Mouse (Mus musculus): ENCODE data around the gene Erbb4. TPM values are rescaled to one million over a fixed set of nuclear protein-coding genes. Genes with fewer than 3 reads are reported as not detected.

Gene Erbb4
- polyA plus RNA-seq, 1 experiment from 2014 or later = 0.07 TPM

GRCm38 (mm10) chr1:68666831-68667601, 440.8 kb downstream of the Erbb4 start:
- no peak overlapping the region for H3K4me2 ChIP-seq
- WGBS (ENCODE audit: insufficient replicate concordance) = 70% methylated on average over 10 of the region's 10 CpGs
- no peaks in the 10 kb centered on the region for H3K36me3 ChIP-seq
- H3K27ac ChIP-seq = no peak overlapping the region
- H3K4me3 ChIP-seq = no peak overlapping the region
- ATAC-seq = no peak
- H3K9me3 ChIP-seq (replicated peaks) = no peaks in the 10 kb centered on the region
- H3K4me1 ChIP-seq = no peaks in the 10 kb centered on the region
- no peak overlapping the region for H3K9ac ChIP-seq
- H3K27me3 ChIP-seq (replicated peaks) = no peaks in the 10 kb centered on the region

GRCm38 (mm10) chr1:68590475-68590874, 517.4 kb downstream of the Erbb4 start:
- 0 out of 2 replicates have a peak, but pooled peaks cover 3% of the 10 kb centered on the region for H3K4me1 ChIP-seq
- H3K4me2 ChIP-seq = no peak overlapping the region
- H3K9ac ChIP-seq = no peak overlapping the region
- WGBS (ENCODE audit: insufficient replicate concordance) = 34% methylated on average over 3 of the region's 3 CpGs
- no peak overlapping the region for H3K4me3 ChIP-seq
- H3K36me3 ChIP-seq = no peaks in the 10 kb centered on the region
- no peaks in the 10 kb centered on the region for H3K27me3 ChIP-seq (replicated peaks)
- no peaks in the 10 kb centered on the region for H3K9me3 ChIP-seq (replicated peaks)
- no peak overlapping the region for H3K27ac ChIP-seq
- peak; percentile 83 for ATAC-seq

- 60% methylated on average over 4 of the region's 4 CpGs for WGBS (ENCODE audit: insufficient replicate concordance)
- H3K27me3 ChIP-seq (replicated peaks) = no peaks in the 10 kb centered on the region
- no peaks in the 10 kb centered on the region for H3K4me1 ChIP-seq
- H3K36me3 ChIP-seq = no peaks in the 10 kb centered on the region
- no peaks in the 10 kb centered on the region for H3K9me3 ChIP-seq (replicated peaks)
- no peak overlapping the region for H3K27ac ChIP-seq
- H3K4me2 ChIP-seq = no peak overlapping the region
- H3K4me3 ChIP-seq = no peak overlapping the region
- no peak for ATAC-seq
- H3K9ac ChIP-seq = no peak overlapping the region
These were observed 533.9 kb downstream of the Erbb4 start for GRCm38 (mm10) chr1:68573851-68574540.

GRCm38 (mm10) chr1:68570924-68571323, 536.9 kb downstream of the Erbb4 start:
- no peak overlapping the region for H3K9ac ChIP-seq
- H3K4me3 ChIP-seq = no peak overlapping the region
- H3K4me2 ChIP-seq = no peak overlapping the region
- H3K36me3 ChIP-seq = no peaks in the 10 kb centered on the region
- no peaks in the 10 kb centered on the region for H3K9me3 ChIP-seq (replicated peaks)
- H3K27me3 ChIP-seq (replicated peaks) = no peaks in the 10 kb centered on the region
- 66% methylated on average over 1 of the region's 1 CpGs for WGBS (ENCODE audit: insufficient replicate concordance)
- H3K4me1 ChIP-seq = no peaks in the 10 kb centered on the region
- no peak for ATAC-seq
- H3K27ac ChIP-seq = no peak overlapping the region

GRCm38 (mm10) chr1:68542942-68543341, 564.9 kb downstream of the Erbb4 start:
- 76% methylated on average over 4 of the region's 4 CpGs for WGBS (ENCODE audit: insufficient replicate concordance)
- no peak overlapping the region for H3K4me3 ChIP-seq
- H3K9ac ChIP-seq = no peak overlapping the region
- no peak for ATAC-seq
- H3K27ac ChIP-seq = no peak overlapping the region
- H3K27me3 ChIP-seq (replicated peaks) = no peaks in the 10 kb centered on the region
- H3K36me3 ChIP-seq = no peaks in the 10 kb centered on the region
- H3K4me2 ChIP-seq = no peak overlapping the region
- no peaks in the 10 kb centered on the region for H3K4me1 ChIP-seq
- H3K9me3 ChIP-seq (replicated peaks) = no peaks in the 10 kb centered on the region

- Histone ChIP-seq H3K36me3 (no peaks in the 10 kb centered on the region), H3K27me3 (replicated peaks) (no peaks in the 10 kb centered on the region), H3K27ac (no peak overlapping the region), H3K4me1 (no peaks in the 10 kb centered on the region), H3K4me2 (no peak overlapping the region), H3K4me3 (no peak overlapping the region), H3K9me3 (replicated peaks) (no peaks in the 10 kb centered on the region), H3K9ac (no peak overlapping the region)
- no peak for ATAC-seq
- 53% methylated on average over 2 of the region's 2 CpGs for WGBS (ENCODE audit: insufficient replicate concordance)
These were observed 590.0 kb downstream of the Erbb4 start for GRCm38 (mm10) chr1:68517820-68518219.

- no peak for ATAC-seq
These were observed 604.0 kb downstream of the Erbb4 start for GRCm38 (mm10) chr1:68503873-68504272.

GRCm38 (mm10) chr1:68501561-68501960, 606.3 kb downstream of the Erbb4 start:
- no peaks in the 10 kb centered on the region for H3K4me1 ChIP-seq
- H3K4me3 ChIP-seq = no peak overlapping the region
- no peaks in the 10 kb centered on the region for H3K36me3 ChIP-seq
- no peak overlapping the region for H3K27ac ChIP-seq
- no peak for ATAC-seq
- 45% methylated on average over 4 of the region's 4 CpGs for WGBS (ENCODE audit: insufficient replicate concordance)
- H3K9me3 ChIP-seq (replicated peaks) = no peaks in the 10 kb centered on the region
- H3K9ac ChIP-seq = no peak overlapping the region
- no peak overlapping the region for H3K4me2 ChIP-seq
- H3K27me3 ChIP-seq (replicated peaks) = no peaks in the 10 kb centered on the region

More at GRCm38 (mm10) chr1:68503873-68504272, 604.0 kb downstream of the Erbb4 start:
- H3K36me3 ChIP-seq = no peaks in the 10 kb centered on the region
- 74% methylated on average over 1 of the region's 1 CpGs for WGBS (ENCODE audit: insufficient replicate concordance)
- no peak overlapping the region for H3K27ac ChIP-seq
- no peaks in the 10 kb centered on the region for H3K4me1 ChIP-seq
- no peak overlapping the region for H3K4me2 ChIP-seq
- no peak overlapping the region for H3K9ac ChIP-seq
- no peaks in the 10 kb centered on the region for H3K9me3 ChIP-seq (replicated peaks)
- no peaks in the 10 kb centered on the region for H3K27me3 ChIP-seq (replicated peaks)
- no peak overlapping the region for H3K4me3 ChIP-seq

GRCm38 (mm10) chr1:68466390-68466960, 641.4 kb downstream of the Erbb4 start:
- H3K4me3 ChIP-seq = no peak overlapping the region
- no peak for ATAC-seq
- H3K27me3 ChIP-seq (replicated peaks) = no peaks in the 10 kb centered on the region
- no peak overlapping the region for H3K27ac ChIP-seq
- no peaks in the 10 kb centered on the region for H3K4me1 ChIP-seq
- no peaks in the 10 kb centered on the region for H3K36me3 ChIP-seq
- H3K4me2 ChIP-seq = no peak overlapping the region
- H3K9ac ChIP-seq = no peak overlapping the region
- H3K9me3 ChIP-seq (replicated peaks) = no peaks in the 10 kb centered on the region

GRCm38 (mm10) chr1:68451274-68451673, 656.6 kb downstream of the Erbb4 start:
- Histone ChIP-seq H3K9me3 (replicated peaks) (no peaks in the 10 kb centered on the region), H3K9ac (no peak overlapping the region), H3K4me2 (no peak overlapping the region), H3K4me1 (no peaks in the 10 kb centered on the region), H3K4me3 (no peak overlapping the region), H3K27ac (no peak overlapping the region), H3K36me3 (no peaks in the 10 kb centered on the region), H3K27me3 (replicated peaks) (no peaks in the 10 kb centered on the region)
- ATAC-seq = no peak
- WGBS (ENCODE audit: insufficient replicate concordance) = 65% methylated on average over 1 of the region's 1 CpGs

GRCm38 (mm10) chr1:68424336-68424983, 683.4 kb downstream of the Erbb4 start:
- no peak overlapping the region for H3K4me3 ChIP-seq
- no peak for ATAC-seq
- H3K27ac ChIP-seq = no peak overlapping the region
- H3K9me3 ChIP-seq (replicated peaks) = no peaks in the 10 kb centered on the region
- WGBS (ENCODE audit: insufficient replicate concordance) = 54% methylated on average over 5 of the region's 5 CpGs
- no peaks in the 10 kb centered on the region for H3K27me3 ChIP-seq (replicated peaks)
- no peak overlapping the region for H3K4me2 ChIP-seq
- no peaks in the 10 kb centered on the region for H3K36me3 ChIP-seq
- no peak overlapping the region for H3K9ac ChIP-seq
- H3K4me1 ChIP-seq = no peaks in the 10 kb centered on the region

GRCm38 (mm10) chr1:68401204-68401603, 706.7 kb downstream of the Erbb4 start:
- ATAC-seq = no peak
- Histone ChIP-seq H3K4me3 (no peak overlapping the region), H3K4me1 (no peaks in the 10 kb centered on the region), H3K9ac (no peak overlapping the region), H3K27ac (no peak overlapping the region), H3K9me3 (replicated peaks) (no peaks in the 10 kb centered on the region), H3K27me3 (replicated peaks) (no peaks in the 10 kb centered on the region), H3K36me3 (no peaks in the 10 kb centered on the region), H3K4me2 (no peak overlapping the region)
- WGBS (ENCODE audit: insufficient replicate concordance) = 64% methylated on average over 4 of the region's 4 CpGs
